Mouse (Mus musculus) retina, postnatal 7 days (tissue): ENCODE data around the gene Fabp1.

Experiments
- DNase-seq: peaks from one replicate; pipeline ENCODE4 v3.0.0-alpha.2; 2012; ENCODE audit warnings: low read depth, low spot score

Fabp1 gene

DNA sequence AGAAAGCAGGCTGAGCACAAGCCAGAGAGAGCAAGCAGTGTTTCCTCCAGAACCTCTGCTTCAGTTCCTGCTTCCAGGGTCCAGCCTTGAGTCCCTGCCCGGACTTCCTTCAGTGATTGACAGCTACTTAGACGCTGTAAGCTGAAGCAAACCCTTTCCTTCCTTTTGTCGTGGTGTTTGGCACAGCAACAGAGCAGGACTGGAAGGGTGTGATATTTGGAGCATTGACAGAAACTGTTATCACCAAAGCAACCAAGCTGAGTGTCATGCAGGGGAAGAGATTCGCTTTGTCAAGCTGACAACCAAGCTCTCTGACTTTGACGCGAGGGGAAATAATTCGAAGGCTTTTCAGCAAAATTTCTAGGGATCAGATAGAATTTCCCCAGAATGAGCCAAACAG, 12.3 kb downstream of the Fabp1 start:
- DNase-seq, result no peak

DNA sequence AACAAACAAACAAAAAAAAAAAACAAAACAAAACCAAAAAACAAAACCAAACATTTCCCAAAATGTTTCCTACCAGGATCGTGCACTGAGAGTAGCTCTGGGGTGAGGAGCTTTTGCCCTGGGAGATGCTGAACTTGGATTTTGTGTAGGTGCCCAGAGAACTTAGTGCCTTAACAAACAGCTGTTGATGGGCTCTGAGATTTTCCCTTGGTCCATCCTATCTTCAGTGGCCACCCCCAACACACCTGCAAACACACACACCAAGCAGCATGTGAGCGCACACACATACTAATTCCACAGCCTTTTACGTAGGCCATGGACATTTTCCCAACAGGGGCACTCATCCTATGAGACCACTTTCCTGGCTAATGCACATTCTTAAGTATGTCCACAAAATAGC, 12.8 kb downstream of the Fabp1 start:
- DNase-seq, result no peak

DNA sequence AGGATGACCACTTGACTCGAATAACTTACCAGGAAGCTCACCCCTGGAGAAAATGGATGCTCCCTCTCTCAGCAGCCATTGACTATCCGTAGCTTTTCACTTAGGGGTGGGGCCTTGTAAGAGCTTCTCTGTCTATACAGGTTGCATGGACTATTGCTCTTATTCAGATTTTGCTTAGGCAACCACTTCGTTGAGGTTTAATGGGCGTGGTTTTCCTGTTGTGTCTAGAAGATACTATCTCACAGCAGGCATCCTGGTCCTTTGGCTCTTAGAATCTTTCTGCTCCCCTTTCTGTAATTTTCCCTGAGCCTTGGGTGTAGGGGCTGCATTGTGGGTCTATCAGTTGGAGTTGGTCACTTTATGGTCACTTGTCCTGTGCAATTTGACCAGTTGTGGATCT, 21.9 kb downstream of the Fabp1 start:
- no peak for DNase-seq

DNA sequence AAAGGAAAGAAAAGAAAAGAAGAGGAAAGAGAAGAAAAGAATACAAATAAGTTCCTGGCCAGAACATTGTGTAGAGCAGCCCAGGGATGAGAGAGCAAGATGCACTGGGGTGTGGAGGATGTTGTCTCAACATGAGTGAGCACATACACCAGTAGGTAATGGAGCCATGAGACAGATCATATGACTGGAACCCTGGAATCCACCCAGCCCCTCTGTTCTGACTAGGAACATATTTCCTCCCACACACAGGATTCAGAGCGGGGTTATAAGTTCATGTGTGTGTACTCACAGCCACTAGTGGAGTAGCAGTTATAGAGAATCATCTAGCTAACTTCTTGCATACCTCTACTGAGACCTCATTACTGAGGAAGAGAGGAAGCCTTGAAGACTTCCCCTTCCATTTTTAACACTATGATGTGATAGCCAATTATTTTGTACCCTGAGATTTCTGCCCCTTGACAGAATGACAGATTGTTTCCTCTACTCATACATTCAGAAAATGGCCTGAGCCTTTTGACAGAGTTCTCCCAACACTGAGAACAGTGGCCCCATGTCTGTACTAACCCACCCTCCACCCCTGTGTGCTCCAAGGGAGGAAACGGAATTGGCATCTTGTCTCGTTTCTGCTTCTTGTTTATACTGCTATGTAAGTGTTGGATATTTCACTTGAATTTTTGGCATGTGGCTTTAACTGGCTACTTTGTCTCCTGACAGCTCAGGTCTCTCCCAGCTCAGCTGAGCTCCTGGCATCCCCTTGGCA, 24.7 kb downstream of the Fabp1 start:
- no peak for DNase-seq

DNA sequence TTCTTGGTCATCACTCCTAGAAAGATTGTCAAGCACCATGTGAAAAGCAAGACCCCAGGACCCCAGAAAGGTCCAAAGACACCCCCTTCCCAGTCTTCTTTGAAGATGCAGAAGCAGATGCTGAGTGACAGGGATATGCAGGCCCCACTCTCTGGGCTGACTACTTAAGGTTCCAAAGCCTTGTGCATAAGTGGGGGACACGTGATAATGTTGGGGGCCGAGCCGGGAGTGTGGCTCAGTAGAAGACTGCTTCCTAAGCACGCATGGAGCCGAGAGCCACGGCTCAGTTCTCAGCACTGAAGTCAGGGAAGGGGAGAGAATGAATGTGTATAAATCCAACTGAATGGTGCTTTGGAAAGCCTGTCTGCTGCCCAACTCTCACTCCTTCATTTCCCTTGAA, 26.9 kb downstream of the Fabp1 start:
- DNase-seq, result no peak

DNA sequence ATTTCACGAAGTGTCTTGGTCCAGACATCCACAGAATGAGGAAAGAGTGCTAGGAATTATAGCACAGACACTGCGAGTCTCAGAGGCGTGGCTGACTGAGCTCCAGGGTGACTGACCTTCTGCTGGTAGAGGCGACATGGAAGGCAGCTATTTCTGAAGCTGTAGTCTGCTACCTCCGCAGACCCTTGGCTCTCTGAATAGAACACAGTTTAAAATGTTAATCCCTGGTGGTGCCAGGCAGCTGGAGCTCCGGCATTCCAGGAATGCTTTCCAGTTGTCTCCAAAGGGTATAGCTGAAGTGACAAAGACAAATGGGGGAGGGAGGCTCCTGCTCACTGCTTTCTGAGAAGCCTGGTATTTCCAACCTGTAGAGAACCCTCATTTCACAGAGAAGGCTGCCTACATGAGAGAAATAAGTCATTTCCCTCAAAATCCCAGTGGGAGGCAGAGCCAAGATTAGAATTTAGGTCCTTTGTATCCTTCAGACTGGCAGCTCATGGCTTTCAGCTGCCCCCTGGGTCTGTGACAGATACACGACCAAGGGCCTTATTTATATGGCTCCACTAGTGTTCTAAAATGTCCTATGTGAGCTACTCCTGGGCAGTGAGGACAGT, 27.6 kb downstream of the Fabp1 start:
- DNase-seq, result no peak

DNA sequence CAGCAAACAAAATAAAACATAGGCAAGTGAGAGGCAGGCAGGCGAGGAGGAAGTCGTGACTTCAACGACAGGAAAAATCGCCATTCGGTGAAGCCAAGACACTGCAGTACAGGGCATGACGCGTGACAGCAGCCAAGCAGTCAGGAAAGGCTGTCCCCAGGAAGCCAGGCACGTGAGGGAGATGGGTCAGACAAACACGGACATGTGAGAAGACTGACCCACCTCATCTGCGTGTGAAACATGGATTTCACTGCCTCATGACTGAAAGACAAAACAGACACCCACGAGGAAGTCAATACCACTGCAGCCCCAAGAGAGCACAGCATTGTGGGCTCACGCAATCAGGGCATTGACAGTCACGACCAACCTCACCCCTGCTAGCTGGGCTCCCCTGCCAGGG, 35.5 kb downstream of the Fabp1 start:
- no peak for DNase-seq

DNA sequence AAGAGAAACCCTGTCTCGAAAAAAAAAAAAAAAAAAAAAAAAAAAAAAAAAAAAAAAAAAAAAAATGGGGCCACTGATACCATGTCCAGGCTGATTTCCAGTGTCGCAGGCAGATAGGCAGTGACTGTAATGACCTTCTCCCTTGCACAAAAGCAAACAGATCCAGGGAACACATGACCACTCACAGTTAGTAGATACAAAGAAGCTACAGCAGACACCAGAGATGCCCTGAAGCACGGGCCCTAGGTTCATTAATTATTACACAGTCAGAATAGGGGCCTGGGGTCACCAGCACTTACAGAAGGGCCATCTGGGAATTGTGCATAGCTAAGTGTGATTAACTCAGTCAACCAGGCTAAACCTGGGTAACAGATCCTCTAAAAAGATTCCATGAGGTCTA, 36.3 kb downstream of the Fabp1 start:
- no peak for DNase-seq

DNA sequence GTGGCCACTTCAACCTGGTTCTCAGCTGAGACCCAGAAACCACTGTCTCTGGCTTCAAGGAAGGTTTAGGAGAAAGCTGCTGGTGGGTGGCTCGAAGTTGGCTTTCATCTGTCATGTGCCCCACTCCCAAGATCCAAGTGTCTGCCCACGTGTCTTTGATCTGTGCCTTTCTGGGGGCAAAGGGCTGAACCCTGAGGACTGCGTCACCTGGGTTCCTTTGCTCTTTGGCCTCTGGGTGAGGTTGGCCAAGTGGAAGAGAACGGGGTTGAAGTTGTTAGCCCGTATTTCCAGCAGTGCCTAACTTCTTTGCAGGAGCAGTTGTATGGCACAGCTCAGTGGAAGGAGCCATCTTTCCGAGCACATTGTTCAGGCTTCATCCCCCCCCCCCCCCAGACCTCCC, 36.9 kb downstream of the Fabp1 start:
- no peak for DNase-seq

DNA sequence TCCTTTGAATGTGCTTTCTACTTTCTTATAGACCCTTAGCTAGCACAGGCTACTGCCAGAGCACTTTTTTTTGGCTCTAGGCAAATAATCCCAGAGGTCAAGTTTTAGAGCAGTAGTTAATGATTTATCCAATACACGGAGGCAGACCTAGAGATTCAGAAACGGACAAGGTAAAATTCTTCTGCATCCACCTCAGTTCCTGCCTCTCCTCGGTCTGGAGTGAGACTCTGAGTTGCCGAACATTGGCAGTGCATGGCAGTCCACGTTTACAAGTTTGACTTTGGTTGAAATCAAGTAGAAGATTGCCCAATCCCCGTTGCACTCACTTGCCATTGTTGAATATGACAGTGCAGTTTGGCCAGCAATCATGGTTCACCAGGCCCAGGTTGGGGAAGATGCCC, 37.4 kb downstream of the Fabp1 start:
- DNase-seq, result no peak

DNA sequence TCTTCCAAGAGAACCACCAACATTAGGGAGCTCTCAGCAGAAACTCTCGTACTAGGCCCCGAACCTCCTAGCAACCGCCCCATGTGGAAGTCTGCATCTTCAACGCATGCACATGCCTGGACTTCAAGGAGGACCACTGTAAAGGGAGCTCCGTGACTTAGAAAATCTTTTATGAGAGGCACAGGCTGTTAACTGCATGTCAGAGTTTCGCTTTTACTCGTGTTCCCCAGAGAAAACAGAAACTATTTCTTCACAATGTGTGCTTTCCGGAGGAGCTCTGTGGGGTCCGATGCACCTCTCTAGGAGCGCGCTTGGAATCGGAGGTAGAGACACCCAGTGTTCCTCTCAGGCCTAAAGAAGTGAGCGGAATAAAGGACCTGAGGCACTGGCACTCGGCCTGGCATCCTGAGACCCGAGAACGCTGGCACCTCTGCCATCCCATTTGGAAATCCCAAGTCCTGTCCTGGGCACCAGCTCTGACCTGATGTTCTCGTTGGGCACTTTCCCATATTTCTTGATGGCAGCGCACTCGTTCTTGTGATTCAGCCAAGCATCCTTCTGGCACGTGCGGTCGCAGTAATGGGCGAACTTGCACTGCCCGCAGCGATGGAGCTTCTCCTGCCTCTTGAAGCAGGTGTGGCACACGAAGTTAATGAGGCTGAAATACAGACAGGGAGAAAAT, 39.6 kb downstream of the Fabp1 start:
- DNase-seq, result no peak

DNA sequence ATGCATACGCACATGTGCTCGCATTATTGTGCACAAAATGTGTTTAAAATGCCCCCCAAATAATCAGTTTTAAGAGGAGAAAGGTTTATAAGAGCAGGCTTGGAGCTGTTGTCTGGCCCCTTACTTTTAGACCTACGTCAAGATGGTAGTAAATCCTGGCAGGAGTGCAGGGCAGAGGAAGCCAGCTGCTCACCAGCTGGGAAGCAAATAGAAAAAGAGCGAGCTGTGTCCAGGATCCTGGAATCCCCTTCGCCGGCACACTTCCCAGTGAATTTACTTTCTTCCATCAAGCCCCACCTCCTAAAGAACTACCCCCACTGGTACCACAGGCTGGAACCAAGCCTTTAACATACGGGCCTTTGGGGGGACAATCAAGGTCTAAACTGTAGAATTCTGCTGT, 41.2 kb downstream of the Fabp1 start:
- no peak for DNase-seq

DNA sequence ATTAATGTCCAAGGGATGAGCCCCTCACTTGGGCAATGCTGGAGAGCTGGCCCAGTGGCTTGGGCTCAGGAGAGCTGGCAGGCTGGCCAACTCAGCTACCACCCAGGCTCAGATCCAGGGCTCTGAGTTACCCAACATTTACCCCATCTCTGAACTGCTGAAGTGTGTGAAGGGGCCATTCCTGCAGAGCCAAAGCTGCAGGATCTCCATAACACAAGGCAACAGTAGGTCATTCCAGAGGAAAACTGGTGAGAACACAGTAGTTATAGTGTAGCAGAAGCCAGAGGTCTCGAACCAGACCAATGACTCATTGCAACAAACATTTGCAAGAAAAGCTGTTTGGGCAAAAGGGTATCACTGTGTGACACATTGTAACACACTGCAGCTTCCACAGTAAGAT, 43.2 kb downstream of the Fabp1 start:
- DNase-seq, result no peak

DNA sequence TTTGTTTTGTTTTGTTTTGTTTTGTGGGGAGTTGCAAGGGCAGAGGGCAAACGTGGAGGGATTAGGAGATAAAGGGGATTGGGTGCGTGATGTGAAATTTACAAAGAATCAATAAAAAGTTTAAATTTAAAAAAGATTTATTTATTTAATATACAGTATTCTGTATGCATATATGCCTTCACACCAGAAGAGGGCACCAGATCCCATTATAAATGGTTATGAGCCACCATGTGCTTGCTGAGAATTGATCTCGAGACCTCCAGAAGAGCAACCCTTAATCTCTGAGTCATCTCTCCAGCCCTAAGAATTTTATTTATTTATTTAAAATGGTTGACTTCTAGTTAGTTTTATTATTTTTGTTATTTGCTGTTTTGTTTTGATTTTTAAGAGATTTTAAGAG, 43.6 kb downstream of the Fabp1 start:
- DNase-seq, result no peak

DNA sequence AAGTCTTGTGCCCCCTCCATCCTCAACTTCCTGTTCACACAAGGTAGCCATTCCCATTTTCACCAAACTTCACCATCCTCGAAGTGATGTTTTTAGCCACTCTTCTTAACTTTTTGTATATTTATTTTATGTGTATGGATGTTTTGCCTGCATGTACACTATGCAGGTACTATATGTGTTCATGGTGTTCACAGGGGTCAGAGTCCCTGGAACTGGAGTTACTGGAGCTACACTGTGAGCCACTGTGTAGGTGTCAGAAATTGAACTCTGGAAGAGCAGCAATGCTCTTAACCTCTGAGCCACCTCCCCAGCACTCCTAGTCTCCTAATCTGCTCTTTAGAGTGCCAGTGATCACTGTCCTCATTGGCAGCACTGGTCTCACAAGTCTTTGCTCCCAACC, 48.8 kb downstream of the Fabp1 start:
- DNase-seq, result no peak

DNA sequence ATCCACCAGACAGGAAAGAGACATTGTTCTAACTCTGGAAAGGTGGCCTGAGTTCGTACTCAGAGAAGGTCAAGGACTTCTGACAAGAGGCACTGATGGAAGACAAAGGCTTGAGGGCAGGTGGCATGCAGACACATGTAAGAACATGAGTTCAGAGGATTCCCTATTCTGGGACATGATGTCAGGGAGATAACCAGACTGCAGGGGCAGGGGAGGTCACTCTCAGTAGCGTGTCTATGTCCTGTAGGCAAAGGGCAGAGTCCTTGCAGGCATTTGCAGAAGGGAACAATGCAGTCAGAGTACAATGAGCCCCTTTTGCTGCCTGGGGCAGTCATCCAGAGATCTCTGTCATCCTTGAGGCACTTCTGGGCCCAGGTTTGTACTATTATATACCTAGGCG, 50.0 kb downstream of the Fabp1 start:
- no peak for DNase-seq

DNA sequence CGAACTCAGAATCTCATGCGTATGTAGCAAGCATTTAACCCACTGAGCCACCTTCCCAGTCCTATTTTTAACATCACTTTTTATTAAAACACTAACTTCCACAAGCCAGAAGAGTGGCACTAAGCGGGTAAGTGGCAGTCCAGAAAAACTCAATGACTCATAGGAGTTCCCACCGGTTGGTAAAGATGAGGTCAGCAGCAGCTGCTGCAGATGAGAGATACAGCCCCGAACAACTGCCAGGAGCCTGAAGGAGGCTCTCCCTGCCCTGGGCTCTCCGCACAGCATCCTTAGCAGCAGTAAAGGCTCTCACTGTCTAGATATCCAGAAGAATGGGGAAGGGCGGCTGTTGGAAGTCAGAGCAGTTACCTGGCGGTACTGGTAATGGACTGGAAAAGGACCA, 51.3 kb downstream of the Fabp1 start:
- no peak for DNase-seq

DNA sequence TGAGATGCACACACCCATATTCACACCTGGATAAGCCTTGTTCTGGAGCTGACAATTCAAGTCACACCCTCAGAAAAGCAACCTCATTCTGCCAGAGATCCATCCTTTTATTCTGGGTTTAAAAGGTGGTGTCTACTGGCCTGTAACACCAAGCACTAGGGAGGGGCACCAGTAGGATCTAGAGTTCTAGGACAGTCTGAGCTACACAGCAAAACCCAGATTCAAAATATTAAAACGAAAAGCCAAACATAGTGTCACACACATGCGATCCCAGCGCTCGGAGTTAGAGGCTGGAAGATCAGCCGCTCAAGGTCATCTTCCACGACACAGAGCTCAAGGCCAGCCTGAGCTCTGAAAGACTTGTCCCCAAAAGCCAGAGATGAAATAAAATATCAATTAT, 54.8 kb downstream of the Fabp1 start:
- no peak for DNase-seq
